ENCODE assay signal across 8 mouse cellular contexts in the genomic region with DNA sequence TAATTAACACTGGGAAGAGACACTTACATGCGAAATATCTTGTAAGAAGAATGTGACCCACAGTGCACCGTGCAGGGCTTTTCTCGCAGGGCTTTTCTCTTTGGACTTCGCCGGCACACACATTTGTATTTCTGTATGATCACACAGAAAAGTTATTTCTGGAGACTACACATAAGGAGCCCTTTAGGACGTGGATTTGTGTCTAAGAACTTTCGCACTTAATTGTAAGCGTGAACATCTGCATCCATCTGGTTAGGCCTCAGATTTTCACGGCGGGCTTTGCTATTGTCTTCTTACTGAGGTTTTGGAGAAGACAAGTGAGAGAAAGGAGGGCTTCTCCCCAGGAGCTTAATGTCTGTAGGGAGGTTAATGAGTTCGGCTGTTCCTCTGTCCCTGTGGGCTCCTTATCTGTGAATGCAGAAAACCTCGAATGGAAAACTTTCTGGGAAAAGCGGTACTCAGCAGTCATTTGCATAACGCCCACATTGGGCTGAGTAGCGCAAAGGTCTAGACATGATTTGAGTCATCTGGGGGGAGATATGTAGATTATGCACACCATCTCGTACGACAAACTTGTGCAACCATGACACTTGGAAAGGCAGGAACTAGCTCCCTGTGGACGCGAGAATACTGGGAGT.
A peak's percentile ranks its signal among the peaks of the same experiment; 100 is the strongest.
DNase-seq lines count a peak whose midpoint lies in the region; ATAC-seq and TF ChIP-seq lines count a peak whose summit lies in the region.
"Had no signal": no experiment of that assay in that cellular context is flagged by ENCODE, and none has a peak within 500 bp of the region (broad histone marks: within the 10 kb centered on the region; RNA-seq: fewer than 3 reads in every experiment).

No protein-coding gene starts in this region.

- H3K9me3 ChIP-seq in forebrain, embryonic 12.5 days = no peaks in the 10 kb centered on the region
- H3K9me3 ChIP-seq in midbrain, embryonic 13.5 days = 0 out of 2 replicates have a peak, but pooled peaks cover 4% of the 10 kb centered on the region
- H3K9me3 ChIP-seq: limb, embryonic 10.5 days had no signal

- H3K4me1 ChIP-seq in heart, adult 2 months (ENCODE audit: control insufficient read depth, insufficient read depth, low read length) = peaks cover 4% of the 10 kb centered on the region
- peaks cover 6% of the 10 kb centered on the region; the same call in 1 of the 2 replicates for H3K4me1 ChIP-seq in forebrain, embryonic 12.5 days
- peaks cover 12% of the 10 kb centered on the region for H3K4me1 ChIP-seq in midbrain, embryonic 13.5 days (replicated peaks)
- H3K4me1 ChIP-seq: limb, embryonic 10.5 days had no signal

- TF ChIP-seq POLR2A in heart, adult 2 months (IDR thresholded peaks at IDR 0.05; ENCODE audit: insufficient read depth, low read depth, low read length) = no peak

- H3K27me3 ChIP-seq in heart, adult 2 months (ENCODE audit: control insufficient read depth, insufficient read depth, low read length) = no peaks in the 10 kb centered on the region
- H3K27me3 ChIP-seq in forebrain, embryonic 12.5 days = no peaks in the 10 kb centered on the region
- no peaks in the 10 kb centered on the region for H3K27me3 ChIP-seq in midbrain, embryonic 13.5 days

- H3K4me3 ChIP-seq in heart, adult 2 months = no peak overlapping the region
- H3K4me3 ChIP-seq in forebrain, embryonic 12.5 days (replicated peaks) = no peak overlapping the region
- H3K4me3 ChIP-seq in midbrain, embryonic 13.5 days (replicated peaks) = no peak overlapping the region
- H3K4me3 ChIP-seq: limb, embryonic 10.5 days had no signal

- 31% methylated on average over 19 of the region's 19 CpGs for WGBS in heart, adult 2 months
- 30% methylated on average over 19 of the region's 19 CpGs for WGBS in forebrain, embryonic 12.5 days
- WGBS in midbrain, embryonic 13.5 days = 27% methylated on average over 19 of the region's 19 CpGs

- H3K79me2 ChIP-seq in heart, adult 2 months (replicated peaks; ENCODE audit: control insufficient read depth, insufficient read depth, low read length) = no peaks in the 10 kb centered on the region

- no peak overlapping the region for H3K27ac ChIP-seq in heart, adult 2 months
- no peak overlapping the region for H3K27ac ChIP-seq in forebrain, embryonic 12.5 days
- no peak overlapping the region; the same call in 1 of the 2 replicates for H3K27ac ChIP-seq in midbrain, embryonic 13.5 days
- H3K27ac ChIP-seq: limb, embryonic 10.5 days had no signal

- no peak for ATAC-seq in forebrain, embryonic 12.5 days (ENCODE audit: low FRiP score)
- ATAC-seq in midbrain, embryonic 13.5 days = peak; percentile 56

- H3K36me3 ChIP-seq in heart, adult 2 months (ENCODE audit: control insufficient read depth, insufficient read depth, low read length) = no peaks in the 10 kb centered on the region
- no peaks in the 10 kb centered on the region for H3K36me3 ChIP-seq in forebrain, embryonic 12.5 days (replicated peaks)
- no peaks in the 10 kb centered on the region for H3K36me3 ChIP-seq in midbrain, embryonic 13.5 days
- H3K36me3 ChIP-seq: limb, embryonic 10.5 days had no signal

- H3K9ac ChIP-seq in heart, adult 2 months (ENCODE audit: low read depth, low read length) = no peak overlapping the region
- no peak overlapping the region for H3K9ac ChIP-seq in forebrain, embryonic 12.5 days
- 0 out of 2 replicates have a peak overlapping the region, but pooled peaks have one; percentile 19 for H3K9ac ChIP-seq in midbrain, embryonic 13.5 days (replicated peaks)

- intact Hi-C loops in heart, postnatal 10 days (cut with DNase I) = no loop called here
- intact Hi-C loops in heart, adult 2 months (cut with DNase I) = no loop called here

- TF ChIP-seq EP300 in heart, adult 2 months (IDR thresholded peaks at IDR 0.05; ENCODE audit: insufficient read depth, low read depth, low read length) = no peak

- H3K4me2 ChIP-seq in forebrain, embryonic 12.5 days = peak overlapping the region; percentile 3; the same call in 1 of the 2 replicates
- H3K4me2 ChIP-seq in midbrain, embryonic 13.5 days (replicated peaks) = peak overlapping the region; percentile 25

- DNase-seq in heart, postnatal 10 days = peak; percentile 23 to 31
- no peak for DNase-seq in heart, adult 2 months
- DNase-seq in Muller cell, postnatal 12 days (ENCODE audit: inconsistent ontology term) = peak; percentile 11
- no peak for DNase-seq in adrenal gland, postnatal 36 days
- no peak for DNase-seq in gastrocnemius, postnatal 10 days

- TF ChIP-seq CTCF in heart, adult 2 months (IDR thresholded peaks at IDR 0.05) = no peak

Comparison
In these comparisons a context has a peak if more than half of its experiments do, and no peak if none do; other contexts are left out.
1. DNase-seq: peak in heart, postnatal 10 days (2 of 2) and Muller cell, postnatal 12 days (single experiment); none in heart, adult 2 months (0 of 2), adrenal gland, postnatal 36 days (0 of 2) and gastrocnemius, postnatal 10 days (single experiment).